Mouse (Mus musculus) testis, adult 2 months (tissue): ENCODE results near the gene Dapk1. TPM values are rescaled to one million over a fixed set of nuclear protein-coding genes. Genes with fewer than 3 reads are reported as not detected.
"Not testable (repeated sequence)": the region's sequence is repeated elsewhere in the genome, so short reads cannot be mapped to it uniquely, and the experiment has no call there.

Experiments used
- H3K27ac ChIP-seq: fragments of 200-500 bp; 2 replicates; pipeline ENCODE4 v1.5.1; 2012; ENCODE audit warnings: low read depth, low read length; ENCODE audit not compliant: control insufficient read depth, insufficient read depth
- H3K27me3 ChIP-seq: fragments of 200-500 bp; 2 replicates; pipeline ENCODE4 v1.6.1; 2012; ENCODE audit warnings: mild to moderate bottlenecking, low read length, moderate library complexity; ENCODE audit not compliant: control insufficient read depth, insufficient read depth
- H3K36me3 ChIP-seq: fragments of 200-500 bp; 2 replicates; pipeline ENCODE4 v1.6.1; 2012; ENCODE audit warnings: mild to moderate bottlenecking, low read length; ENCODE audit not compliant: control insufficient read depth, insufficient read depth
- H3K4me1 ChIP-seq: fragments of 200-500 bp; 2 replicates; pipeline ENCODE4 v1.6.1; 2012; ENCODE audit warnings: low read length; ENCODE audit not compliant: control insufficient read depth, insufficient read depth
- H3K4me3 ChIP-seq: fragments of 200-500 bp; 2 replicates; pipeline ENCODE4 v1.5.1; 2012; ENCODE audit warnings: low read depth, mild to moderate bottlenecking, low read length, moderate library complexity, mixed read lengths; ENCODE audit not compliant: control insufficient read depth
- CTCF ChIP-seq: fragments of 200-500 bp; IDR thresholded peaks from 2 replicates; pipeline ENCODE4 v1.5.1; 2012; ENCODE audit warnings: low read depth, mild to moderate bottlenecking, inconsistent platforms, low read length, moderate library complexity; ENCODE audit not compliant: control insufficient read depth, insufficient read depth, insufficient replicate concordance
- POLR2A ChIP-seq: fragments of 200-500 bp; IDR thresholded peaks from 2 replicates; pipeline ENCODE4 v1.6.1; 2012; ENCODE audit warnings: low read depth, mild to moderate bottlenecking, inconsistent platforms, low read length, moderate library complexity; ENCODE audit not compliant: control insufficient read depth
- polyA plus RNA-seq: library from polyadenylated mRNA; depleted of rRNA; stranded (reverse); fragments of >200 nt; gene quantifications from 2 replicates; pipeline ENCODE4 v1.2.3, GENCODE M21; 2012

Dapk1 gene
- polyA plus RNA-seq, 1 experiment, result 2.6 TPM

DNA sequence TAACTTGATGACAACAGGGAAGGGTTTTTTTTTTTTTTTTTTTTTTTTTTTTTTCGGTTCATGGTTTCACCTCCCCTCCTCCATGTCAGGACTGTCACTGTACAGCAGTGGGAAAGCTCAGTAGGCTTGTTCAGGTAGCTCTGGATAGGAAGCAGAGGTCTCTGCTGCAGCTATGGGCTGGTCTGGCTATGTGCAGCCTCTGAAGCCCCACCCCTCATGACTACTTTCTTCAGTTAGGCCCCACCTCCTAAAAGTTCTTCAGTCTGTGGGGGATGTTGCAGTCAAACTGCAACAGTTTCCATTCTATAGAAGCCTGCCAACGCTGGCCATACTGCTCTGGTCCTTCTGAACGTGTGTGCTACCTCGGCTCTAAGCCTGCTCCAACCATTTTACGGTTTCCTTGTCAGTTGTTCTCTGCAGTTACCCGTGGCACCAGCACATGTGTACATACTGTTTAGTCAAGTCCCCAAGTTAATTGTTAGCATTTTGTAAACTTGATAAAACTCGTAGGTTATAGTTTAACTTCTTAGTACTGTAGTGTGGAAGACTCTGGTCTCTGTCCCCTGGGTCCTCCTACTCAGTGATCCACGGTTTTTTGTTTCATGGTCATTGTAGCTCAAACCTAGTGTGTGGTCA lies 6.8 kb downstream of the Dapk1 start:
- H3K36me3 ChIP-seq, result no peaks in the 10 kb centered on the region
- no peaks in the 10 kb centered on the region for H3K27me3 ChIP-seq
- H3K4me3 ChIP-seq, result no peak overlapping the region
- TF ChIP-seq POLR2A (no peak), CTCF (no peak)
- no peak overlapping the region for H3K27ac ChIP-seq
- H3K4me1 ChIP-seq, result peaks cover 6% of the 10 kb centered on the region

GRCm38 (mm10) chr13:60609234-60609633 lies 7.5 kb downstream of the Dapk1 start:
- H3K27me3 ChIP-seq, result no peaks in the 10 kb centered on the region
- peaks cover 6% of the 10 kb centered on the region for H3K4me1 ChIP-seq
- TF ChIP-seq CTCF (no peak), POLR2A (no peak)
- no peak overlapping the region for H3K4me3 ChIP-seq
- H3K36me3 ChIP-seq, result no peaks in the 10 kb centered on the region
- H3K27ac ChIP-seq, result no peak overlapping the region

- Histone ChIP-seq H3K36me3 (no peaks in the 10 kb centered on the region), H3K4me3 (no peak overlapping the region), H3K4me1 (peaks cover 6% of the 10 kb centered on the region), H3K27ac (no peak overlapping the region), H3K27me3 (no peaks in the 10 kb centered on the region)
- TF ChIP-seq POLR2A (no peak), CTCF (no peak)
Measured at GRCm38 (mm10) chr13:60610558-60610957, 8.8 kb downstream of the Dapk1 start.

GRCm38 (mm10) chr13:60610971-60611370 lies 9.2 kb downstream of the Dapk1 start:
- H3K4me3 ChIP-seq, H3K36me3 ChIP-seq, H3K4me1 ChIP-seq, H3K27me3 ChIP-seq, H3K27ac ChIP-seq: not testable (repeated sequence)

DNA sequence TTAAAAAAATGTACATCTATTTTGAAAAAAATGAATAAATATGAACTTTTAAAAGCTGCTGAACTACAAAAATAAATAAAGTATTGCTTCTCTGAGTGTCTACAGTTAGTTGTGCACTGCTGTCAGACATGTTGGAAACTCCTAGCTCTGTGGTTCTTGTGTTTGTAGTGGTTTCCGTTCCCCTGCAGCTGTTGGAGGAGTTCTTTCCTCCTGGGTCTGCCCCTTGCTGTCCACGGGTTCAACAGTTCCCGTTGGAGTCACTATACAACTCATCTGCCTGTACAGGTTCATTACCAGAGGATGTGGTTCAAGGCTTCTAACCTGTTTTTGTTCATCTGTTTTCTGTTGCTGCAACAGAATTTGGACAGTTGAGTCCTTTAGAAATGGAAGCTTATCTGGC lies 10.4 kb downstream of the Dapk1 start:
- Histone ChIP-seq H3K36me3 (no peaks in the 10 kb centered on the region), H3K4me1 (peaks cover 6% of the 10 kb centered on the region), H3K4me3 (no peak overlapping the region), H3K27ac (no peak overlapping the region), H3K27me3 (no peaks in the 10 kb centered on the region)
- TF ChIP-seq CTCF, result no peak
- TF ChIP-seq POLR2A, result no peak

- H3K4me1 ChIP-seq, result peaks cover 6% of the 10 kb centered on the region
- H3K27ac ChIP-seq, result no peak overlapping the region
- H3K27me3 ChIP-seq, result no peaks in the 10 kb centered on the region
- TF ChIP-seq CTCF, result no peak
- no peak for TF ChIP-seq POLR2A
- H3K36me3 ChIP-seq, result no peaks in the 10 kb centered on the region
- no peak overlapping the region for H3K4me3 ChIP-seq
Measured at GRCm38 (mm10) chr13:60614154-60614553, 12.4 kb downstream of the Dapk1 start.

- TF ChIP-seq CTCF, result no peak
- TF ChIP-seq POLR2A, result no peak
- H3K27ac ChIP-seq, result no peak overlapping the region
- H3K4me1 ChIP-seq, result peaks cover 6% of the 10 kb centered on the region
- H3K27me3 ChIP-seq, result no peaks in the 10 kb centered on the region
- H3K36me3 ChIP-seq, result no peaks in the 10 kb centered on the region
- no peak overlapping the region for H3K4me3 ChIP-seq
Measured at GRCm38 (mm10) chr13:60615057-60615650, 13.4 kb downstream of the Dapk1 start.

GRCm38 (mm10) chr13:60616036-60616435 lies 14.3 kb downstream of the Dapk1 start:
- Histone ChIP-seq H3K27ac (no peak overlapping the region), H3K27me3 (no peaks in the 10 kb centered on the region), H3K4me3 (no peak overlapping the region), H3K4me1 (peaks cover 1% of the 10 kb centered on the region; the same call in 1 of the 2 replicates), H3K36me3 (no peaks in the 10 kb centered on the region)
- no peak for TF ChIP-seq POLR2A
- no peak for TF ChIP-seq CTCF
